Mouse (Mus musculus): ENCODE data around the gene Caly.

The Caly gene

GRCm38 (mm10) chr7:140036281-140037170, 45.8 kb downstream of the Caly start, which contains the start of the genes Zfp511 and Tubgcp2:
Gene Zfp511 (plus strand): TSS chr7:140036391.
Gene Tubgcp2 (minus strand): TSS chr7:140036669.
- DNase-seq, result peak; percentile 92

- DNase-seq, result no peak
Observed at GRCm38 (mm10) chr7:140035456-140035855, 46.9 kb downstream of the Caly start.

GRCm38 (mm10) chr7:140033386-140033785, 49.0 kb downstream of the Caly start:
- no peak for DNase-seq

- no peak for DNase-seq
Observed at GRCm38 (mm10) chr7:140032366-140032765, 50.0 kb downstream of the Caly start.

- DNase-seq, result no peak
Observed at GRCm38 (mm10) chr7:140031771-140032170, 50.6 kb downstream of the Caly start.
